Mouse (Mus musculus): ENCODE measurements around the gene Sec14l1.

Gene Sec14l1

DNA sequence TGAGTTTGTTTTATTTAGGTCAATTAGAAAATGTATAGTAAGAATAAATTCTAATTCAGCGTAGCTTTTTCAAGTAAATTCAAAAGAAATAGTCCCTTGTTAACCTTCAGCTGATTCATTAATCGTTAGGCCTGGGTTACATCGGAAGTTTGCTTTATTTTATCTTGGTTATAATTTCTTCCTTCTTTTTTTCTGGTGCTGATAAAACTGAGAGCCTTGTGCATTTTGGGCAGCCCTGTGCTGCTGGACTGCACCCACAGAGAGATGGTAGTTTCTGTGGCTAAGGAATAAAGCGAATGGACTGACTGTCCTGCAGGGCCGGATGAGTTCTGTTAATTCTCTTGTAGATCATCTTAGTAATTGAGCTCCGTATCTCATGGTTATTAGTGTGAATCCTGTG, 37.6 kb downstream of the Sec14l1 start:
- DNase-seq (ENCODE audit: low read depth, low spot score) = no peak

DNA sequence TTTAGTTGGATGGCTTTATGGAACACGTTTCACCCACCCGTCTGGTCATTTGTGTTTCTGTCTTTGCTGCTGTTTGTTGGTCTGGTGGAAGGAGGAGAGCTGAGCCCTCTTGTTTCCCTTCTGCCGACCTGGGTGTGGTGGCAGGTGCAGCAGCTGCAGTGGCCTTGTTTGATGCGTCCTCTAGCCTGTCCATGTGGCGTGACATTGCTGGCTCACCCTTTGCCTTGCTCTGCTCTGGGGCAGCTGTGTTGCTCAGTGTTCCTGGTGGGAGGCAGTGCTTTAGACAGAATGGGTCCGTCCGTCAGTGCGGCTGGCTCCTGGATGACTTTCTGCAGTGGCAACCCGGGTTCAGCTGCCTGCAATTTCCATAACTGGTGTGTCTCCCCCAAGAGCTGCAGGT, 38.6 kb downstream of the Sec14l1 start:
- no peak for DNase-seq (ENCODE audit: low read depth, low spot score)

DNA sequence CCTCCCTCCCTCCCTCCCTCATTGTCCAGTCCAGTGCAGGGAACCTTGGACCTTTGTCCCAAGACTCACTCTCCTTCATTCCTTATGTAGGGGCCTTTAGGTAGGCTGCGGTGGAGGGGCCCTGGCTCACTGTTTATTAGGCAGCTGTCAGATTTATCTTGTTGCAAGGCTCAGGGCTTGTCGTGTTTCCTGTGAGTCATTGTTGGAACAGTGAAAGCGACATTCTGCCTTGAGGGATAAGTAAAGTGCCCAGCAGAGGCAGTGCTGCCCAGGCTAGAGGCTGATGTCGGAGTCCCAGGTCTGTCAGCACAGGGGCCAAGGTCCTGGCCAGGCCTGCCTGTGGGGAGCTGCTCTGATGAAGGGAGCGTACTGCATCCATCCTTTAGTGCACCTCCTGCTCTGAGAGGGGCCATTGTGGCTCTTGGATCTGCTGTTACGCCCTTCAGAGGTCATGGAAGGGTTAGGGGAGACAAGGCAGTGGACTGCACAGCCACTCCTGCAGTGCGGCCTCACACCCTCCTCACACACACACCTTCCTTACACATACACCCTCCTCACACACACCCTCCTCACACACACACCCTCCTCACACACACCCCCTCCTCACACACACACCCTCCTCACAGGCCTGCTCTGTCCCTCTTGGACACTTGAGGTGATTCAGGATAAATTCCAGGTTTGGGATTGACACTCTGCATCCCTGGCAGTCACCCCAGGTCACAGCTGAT, 39.3 kb downstream of the Sec14l1 start:
- DNase-seq (ENCODE audit: low read depth, low spot score) = no peak

DNA sequence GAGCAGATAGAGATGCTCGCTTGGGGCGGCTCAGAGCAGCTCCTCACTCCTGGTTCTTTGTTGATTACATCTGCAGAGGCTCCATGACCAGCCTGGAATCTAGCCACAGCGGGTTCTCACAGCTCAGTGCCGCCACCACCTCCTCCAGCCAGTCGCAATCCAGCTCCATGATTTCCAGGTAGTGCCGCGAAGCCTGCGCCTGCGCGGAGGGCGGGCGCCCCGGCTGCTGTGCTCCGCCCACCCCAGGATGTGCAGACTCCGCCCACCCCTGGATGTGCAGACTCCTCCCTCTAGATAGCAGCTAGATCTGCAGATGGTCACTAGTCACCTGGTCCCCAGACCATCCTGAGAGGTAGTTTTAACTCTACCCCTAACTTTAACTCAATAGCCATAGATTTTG, 41.8 kb downstream of the Sec14l1 start:
- no peak for DNase-seq (ENCODE audit: low read depth, low spot score)

DNA sequence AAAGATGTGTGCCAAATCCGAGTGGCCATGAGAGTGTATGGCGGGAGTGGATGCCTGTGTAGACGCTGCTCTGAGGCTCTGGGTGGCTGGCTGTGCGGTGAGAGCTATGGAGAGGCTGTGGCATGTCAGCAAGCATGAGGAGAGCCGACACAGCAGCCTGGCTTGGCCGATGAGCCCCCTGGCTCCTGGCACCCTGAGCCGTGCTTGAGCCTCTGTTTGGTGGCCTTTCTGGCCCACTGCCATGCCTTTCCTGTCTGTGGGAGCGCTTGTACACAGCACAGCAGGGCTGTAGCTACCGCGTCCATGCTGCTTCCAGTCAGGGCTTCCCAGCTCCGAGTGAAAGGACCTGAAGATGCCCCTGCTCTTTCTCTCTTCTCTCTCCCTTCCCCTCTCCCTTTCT, 43.4 kb downstream of the Sec14l1 start:
- no peak for DNase-seq (ENCODE audit: low read depth, low spot score)

DNA sequence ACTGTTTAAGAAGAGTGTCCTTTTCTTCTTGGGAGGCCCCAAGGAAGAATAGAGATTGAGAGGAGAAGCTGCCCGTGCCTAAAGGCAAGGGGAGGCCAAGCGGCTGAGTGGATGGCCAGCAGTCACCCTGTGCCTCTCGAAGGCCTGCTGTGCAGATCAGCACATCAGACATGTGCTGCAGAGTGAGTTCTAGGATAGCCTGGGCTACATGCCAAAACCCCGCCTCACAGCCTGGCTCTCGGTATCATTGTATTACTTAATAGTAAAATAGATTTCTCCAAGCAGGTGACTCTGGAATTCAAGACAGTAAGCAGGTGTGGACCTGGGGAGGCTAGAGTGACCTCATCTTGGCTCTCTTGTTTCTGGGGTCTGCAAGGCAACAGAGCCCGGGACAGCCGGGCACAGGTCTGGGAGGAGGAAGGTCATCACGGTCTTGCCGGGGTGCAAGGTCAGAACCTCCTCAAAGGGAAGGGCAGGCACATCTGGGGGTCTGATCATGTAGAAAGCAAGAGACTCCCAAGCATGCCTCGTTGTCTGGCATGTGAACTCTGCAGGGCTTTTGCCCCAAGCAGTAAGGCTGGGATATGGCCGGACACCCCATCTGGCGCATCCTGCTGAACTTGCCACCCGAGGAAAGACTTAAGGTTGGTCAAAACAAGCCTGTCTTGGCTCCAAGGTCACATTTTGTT, 44.4 kb downstream of the Sec14l1 start:
- DNase-seq (ENCODE audit: low read depth, low spot score) = no peak

DNA sequence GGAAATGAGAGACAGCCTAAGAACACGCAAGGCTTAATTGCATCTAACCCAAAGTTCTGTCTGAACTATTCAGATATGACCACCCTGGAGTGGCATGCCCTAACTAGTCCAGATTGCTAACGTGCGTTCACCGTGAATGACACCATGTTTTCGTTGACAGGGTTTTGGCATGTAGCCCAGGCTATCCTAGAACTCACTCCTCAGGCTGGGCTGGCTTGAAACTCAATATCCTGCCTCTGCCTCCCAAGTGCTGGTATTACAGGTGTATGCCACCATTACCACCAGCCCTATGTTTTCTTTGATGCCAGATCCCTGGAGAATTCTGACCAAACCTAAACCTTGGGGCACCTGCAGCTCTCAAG, 45.0 kb downstream of the Sec14l1 start:
- DNase-seq (ENCODE audit: low read depth, low spot score) = no peak

DNA sequence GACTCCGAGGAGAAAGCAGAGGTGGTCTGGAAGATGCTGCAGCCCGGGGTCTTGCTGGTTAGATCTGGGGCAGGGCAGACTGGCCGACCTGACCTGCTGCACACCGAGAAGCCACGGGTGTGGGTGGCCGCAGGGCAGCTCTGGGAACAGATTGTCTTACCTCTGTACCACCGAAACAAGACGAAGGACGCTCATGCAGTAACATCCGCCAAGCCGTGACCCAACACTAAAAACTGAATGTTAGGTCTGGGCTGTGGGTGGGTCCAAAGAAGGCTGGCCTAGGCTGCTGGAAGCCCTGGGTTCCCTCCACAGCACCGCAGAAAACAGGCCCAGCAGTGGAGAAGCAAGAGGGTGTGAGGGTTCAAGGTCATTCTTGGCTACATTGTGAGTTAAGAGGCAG, 45.8 kb downstream of the Sec14l1 start:
- DNase-seq (ENCODE audit: low read depth, low spot score) = no peak

DNA sequence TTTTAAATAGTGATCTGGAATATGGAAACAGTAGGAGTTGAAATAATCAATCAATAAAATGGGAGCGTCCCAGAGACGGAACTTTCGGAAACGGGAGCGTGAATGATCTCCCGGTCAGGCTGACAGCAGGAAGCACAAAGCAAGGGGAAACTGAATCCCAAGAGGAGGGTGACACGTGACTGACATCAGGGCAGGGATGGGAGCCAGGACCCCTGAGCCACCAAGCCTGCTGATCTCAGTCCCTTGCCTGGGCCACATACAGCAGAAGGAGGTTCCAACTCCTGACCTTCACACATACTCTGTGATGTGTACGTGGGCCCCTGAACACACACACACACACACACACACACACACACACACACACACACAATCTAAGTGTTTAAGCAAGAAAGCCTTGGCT, 46.6 kb downstream of the Sec14l1 start:
- DNase-seq (ENCODE audit: low read depth, low spot score) = no peak

DNA sequence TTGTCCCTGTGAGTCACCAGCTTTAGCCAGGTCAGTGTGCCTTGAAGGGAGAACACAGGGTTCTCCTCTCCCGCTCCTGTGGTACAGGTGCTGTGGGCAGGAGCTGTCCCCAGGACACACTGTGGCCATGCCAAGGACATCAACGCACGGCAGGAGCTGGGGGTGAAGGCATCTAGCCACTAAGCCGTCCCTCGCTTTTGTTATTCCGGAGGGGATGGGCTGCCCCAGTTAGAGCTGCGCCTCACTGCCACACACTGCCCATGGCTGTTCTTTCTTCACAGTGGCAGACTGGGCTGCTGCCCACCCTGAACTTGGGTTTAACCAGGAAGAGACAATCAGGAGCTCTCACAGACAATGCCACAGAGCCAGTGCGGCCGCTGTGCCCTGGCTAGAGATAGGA, 48.1 kb downstream of the Sec14l1 start:
- DNase-seq (ENCODE audit: low read depth, low spot score) = no peak

DNA sequence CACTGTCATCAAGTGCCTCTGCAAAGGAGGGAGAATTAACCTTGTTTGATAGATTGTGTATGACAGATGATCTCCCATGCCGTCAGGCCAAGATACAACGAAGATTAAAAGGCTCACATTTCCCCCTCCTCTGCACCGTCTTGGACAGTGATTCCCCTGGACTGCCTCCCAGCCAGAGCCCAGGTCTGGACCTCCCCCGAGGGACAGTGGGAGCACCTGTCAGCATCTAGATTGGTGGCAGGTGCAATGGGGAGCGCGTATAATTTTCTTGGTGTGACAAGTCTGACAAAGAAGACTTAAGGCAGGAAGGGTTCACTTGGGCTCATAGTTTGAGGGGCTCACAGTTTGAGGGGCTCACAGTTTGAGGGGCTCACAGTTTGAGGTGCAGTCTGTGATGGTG, 48.8 kb downstream of the Sec14l1 start:
- DNase-seq (ENCODE audit: low read depth, low spot score) = no peak

DNA sequence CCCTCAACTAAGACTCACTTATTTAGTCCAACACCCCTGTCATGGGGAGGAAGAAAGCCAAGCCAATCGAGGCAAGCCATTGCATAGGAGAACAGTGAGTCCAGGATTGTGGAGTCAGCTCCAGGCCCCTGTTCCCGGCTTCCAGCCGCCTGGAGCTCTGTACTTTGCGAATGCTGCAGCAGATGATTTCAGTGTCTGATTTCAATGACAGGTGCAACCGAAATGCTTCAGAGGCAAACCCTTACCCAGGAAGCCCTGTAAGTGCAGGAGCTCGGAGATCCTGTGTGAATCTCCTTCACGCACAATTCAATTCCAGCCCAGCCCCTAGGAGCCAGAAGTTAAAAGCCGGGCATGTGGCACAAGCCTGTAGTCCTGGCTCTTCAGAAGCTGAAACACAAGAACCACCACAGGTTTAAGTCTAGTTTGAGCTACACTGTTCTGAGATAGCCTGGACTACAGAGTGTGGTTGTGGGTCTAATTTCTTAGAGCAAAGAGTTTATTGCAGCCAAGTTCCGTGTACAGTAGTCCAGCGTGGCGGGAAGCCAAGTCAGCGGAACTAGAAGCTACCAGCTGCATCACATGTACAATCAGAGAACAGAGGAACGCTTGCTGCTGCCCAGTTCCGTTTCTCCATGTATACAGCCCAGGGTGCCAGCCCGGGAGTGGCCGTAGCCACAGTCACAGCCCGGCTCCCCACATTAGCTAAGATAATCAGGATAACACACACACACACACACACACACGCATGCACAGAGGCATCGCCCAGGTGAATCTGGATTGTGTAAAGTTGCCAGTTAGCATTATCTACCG, 53.5 kb downstream of the Sec14l1 start:
- DNase-seq (ENCODE audit: low read depth, low spot score) = no peak

DNA sequence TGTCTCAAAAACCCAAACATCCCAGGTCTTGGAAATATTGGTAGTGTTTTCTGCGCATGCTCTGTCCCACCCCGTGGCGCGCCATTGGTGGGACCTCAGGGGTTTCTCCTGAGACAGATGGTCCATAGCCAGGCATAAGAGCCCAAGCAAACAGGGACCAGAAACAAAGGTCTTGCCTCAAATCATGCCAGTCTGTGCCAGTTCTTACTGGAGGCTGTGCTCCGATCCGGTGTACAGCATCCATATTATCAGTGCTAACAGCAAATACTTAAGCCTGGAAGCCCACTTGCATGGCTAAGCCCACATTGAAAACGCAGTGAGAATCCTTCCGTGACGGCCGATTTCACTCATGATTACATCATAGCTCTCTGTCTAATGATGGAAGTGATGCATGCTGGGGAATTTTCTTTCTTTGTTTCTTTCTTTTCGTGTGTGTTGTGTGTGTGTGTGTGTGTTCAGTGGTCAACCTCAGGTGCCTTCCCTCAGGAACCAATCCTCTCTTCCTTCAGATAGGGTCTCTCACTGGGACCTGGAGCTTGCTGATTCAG, 54.2 kb downstream of the Sec14l1 start:
- DNase-seq (ENCODE audit: low read depth, low spot score) = no peak

DNA sequence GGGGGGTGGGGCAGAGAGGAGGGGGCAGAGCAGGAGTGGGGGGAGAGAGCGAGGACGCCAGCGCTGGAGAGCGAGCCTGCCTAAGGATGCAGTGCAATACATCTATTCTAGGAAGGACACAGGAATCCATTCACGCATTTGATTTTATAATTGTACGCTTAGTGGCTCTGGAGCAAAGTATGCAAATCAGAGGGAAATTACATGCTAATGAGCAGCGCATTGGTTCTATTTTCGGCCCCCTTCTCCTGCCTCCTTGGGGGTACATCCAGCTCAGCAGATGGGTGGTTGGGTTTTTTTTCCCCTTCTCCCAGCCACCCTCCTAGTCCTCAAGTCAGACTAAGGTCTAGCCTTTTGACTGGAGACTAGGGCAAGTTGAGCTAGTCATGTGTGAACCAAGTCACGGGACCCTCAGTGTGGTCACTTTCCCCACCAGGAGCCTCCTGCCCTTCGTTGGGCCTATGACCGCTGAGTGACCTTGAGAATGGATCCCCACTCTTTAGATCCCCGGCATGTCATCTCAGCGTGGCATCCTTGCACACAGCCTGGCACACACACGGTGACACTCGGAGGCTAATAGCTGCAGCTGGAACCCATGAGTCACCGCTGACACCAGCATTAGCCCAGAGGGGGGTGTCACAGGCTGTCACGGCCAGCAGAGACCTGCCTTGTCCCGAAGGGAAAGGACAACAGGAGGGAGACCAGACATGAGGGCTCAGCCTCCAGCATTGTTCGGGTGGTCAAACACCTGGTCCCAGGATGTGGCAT, 55.0 kb downstream of the Sec14l1 start:
- no peak for DNase-seq (ENCODE audit: low read depth, low spot score)

DNA sequence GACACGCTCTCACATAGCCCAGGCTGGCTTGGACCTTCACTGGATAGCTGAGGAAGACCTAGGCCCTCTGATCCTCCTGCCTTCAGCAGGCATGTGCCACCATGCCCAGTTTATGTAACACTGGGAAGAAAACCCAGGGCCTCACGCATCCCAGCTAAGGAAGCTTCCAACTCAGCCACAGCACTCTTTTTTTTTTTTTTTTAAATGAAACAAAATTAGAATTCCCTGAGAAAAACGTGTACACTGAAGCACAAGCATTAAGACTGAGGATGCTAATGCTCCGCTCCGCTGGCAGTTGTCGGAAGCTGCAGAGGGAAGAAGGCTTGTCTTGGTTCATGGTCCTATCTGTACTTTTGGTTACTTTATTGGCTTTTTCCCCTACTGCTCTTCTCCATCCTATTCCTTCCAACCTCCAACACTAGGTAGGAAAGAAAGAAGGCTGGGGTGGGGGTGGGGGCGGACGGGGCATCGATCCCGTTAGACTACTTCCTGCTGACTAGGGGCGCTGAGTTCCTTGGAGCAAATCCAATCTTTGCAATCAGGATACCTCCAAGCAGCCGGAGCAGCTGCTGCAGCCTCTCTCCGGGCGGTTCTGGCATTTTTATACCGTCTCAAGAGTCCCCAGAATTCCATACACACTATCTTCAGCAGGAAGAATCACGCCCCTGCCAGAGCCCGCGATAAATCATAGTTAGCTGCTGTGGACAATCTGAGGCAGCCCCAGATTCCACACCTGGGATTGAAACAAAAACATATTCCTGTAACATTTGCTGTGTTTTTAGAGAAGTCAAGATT, 59.3 kb downstream of the Sec14l1 start:
- DNase-seq (ENCODE audit: low read depth, low spot score) = no peak

DNA sequence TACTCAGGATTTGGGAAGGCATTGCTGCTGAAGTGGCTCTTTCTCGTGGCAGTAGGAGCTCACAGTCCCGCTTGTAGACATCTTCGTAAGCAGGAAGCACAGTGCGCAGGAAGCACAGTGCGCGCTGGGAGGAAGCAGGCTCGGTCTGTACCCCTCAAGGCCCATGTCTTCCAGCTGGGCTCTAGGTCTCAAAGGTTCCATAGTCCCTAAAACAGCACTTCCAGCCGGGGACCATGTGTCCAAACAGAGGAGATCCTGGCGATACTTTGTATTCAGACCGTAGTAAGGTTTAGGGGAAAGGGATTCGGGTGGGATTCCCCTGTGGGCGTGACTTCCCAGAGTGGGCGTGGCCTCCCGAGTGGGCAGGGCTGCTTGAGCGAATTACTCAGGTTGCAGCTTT, 60.0 kb downstream of the Sec14l1 start:
- DNase-seq (ENCODE audit: low read depth, low spot score) = peak; percentile 63

DNA sequence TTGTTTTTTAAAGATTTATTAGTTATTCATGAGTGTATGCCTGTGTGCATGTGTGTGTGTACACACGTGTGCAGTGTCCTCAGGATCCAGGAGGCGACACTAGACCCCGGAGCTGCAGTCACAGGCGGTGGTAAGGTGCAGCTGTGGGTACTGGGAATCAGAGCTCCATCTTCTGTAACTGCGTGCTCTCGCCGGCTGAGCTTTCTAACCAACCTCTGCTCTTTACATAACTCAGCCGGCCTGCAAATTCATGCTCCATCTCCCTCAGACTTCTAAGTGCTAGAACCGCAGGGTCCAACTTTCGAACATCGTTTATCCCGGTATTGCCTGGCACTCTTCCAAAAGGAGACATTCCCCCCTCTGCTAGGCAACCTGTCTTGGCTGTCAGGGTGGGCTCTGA, 60.5 kb downstream of the Sec14l1 start:
- DNase-seq (ENCODE audit: low read depth, low spot score) = no peak

DNA sequence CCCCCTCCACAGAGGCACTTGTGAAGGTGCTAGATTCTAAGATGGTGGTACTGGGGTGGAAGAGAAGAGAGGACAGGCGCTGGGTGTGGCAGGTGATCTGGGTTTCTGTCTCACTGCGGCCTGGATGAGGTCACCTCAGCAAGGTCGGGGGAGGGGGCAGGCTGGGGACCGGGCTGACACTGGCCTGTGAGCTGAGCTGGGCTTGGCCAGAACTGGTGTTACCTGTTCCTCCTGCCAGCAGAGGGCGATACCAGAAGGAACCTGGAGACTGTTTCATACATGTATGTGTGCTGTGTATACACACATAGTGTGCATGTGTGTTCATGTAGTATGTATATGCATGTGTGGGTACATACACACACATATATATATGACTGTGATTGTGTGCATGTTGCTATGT, 61.3 kb downstream of the Sec14l1 start:
- DNase-seq (ENCODE audit: low read depth, low spot score) = peak; percentile 44

DNA sequence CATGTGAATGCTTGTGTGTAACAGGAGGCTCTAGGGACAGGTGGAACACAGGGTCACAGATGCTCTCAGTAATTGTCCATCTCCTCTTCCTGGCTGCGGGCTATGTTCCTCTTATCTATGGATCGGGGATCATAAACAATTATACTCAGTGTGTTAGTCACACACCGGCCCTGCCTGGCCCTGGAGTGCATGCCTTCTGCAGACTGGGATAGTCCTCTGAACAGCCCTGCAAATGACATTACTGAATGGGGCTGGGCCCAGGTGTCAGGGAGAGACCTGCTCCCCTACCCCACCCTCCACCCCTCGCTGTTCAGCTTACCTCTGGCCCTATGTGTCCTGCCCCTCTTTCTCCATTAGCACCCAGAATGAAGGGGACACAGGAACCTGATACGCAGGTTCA, 61.9 kb downstream of the Sec14l1 start:
- no peak for DNase-seq (ENCODE audit: low read depth, low spot score)

DNA sequence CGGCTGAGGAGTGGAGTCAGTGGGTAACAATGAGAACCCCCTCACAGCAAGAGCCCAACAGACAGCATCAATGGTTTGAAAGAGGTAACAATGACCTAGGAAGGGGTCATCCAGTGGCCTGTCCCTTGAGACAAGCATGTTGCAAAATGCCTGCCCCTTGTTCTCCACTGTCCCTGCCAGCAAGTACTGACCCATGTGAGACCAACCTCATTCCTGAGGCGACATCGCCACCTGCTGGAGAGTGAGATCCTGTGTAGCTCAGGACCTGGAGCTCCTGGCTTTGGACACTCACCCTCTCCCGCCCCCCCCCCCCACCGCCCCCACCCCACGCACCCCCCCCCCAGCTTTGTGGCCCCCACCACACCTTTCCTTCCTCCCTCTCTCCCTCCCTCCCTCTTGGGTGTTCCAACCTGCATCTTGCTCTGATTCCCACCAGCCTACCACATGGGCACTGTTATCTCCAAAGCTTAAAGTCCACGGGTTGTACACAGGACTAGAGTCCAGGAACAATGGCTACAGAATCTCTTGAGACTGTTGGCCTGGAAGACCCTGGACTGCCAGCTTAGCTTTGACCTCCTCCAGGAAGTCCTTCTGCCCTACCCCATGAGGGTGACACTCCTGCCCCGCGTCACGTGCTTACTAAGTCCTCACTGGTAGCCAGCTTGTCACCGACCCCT, 62.5 kb downstream of the Sec14l1 start:
- DNase-seq (ENCODE audit: low read depth, low spot score) = peak; percentile 72

All from CD4-positive helper T cell, adult 2 months (primary cell).